Mouse (Mus musculus): Measurements from ENCODE around the gene Anks1. TPM values are rescaled to one million over a fixed set of nuclear protein-coding genes. Genes with fewer than 3 reads are reported as not detected.
A peak's percentile ranks its signal among the peaks of the same experiment; 100 is the strongest.

Gene Anks1
- polyA plus RNA-seq, 1 experiment from 2014 or later = 16.5 TPM

DNA sequence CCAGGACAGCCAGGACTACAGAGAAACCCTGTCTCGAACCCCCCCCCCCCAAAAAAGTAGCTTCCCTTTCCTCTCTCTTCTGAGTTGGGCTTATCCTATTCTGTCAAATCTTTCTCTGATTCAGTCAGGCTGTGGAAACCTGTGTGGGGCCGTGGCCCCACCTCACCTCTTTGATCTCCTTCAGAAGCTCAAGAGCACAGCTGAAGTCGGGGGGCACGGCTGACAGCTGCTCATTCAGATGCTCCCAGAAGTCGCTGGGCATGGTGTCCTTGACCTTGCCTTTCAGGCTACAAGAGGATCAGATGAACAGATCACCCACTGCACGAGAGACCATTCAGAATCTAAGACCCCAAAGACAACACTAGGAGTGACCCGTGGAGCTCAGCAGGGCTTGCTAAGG is 165.4 kb downstream of the Anks1 start:
- H3K4me1 ChIP-seq = peaks cover under 1% of the 10 kb centered on the region; the same call in 1 of the 2 replicates
- 68% methylated on average over 7 of the region's 7 CpGs for WGBS
- H3K27me3 ChIP-seq = no peaks in the 10 kb centered on the region
- H3K4me3 ChIP-seq = no peak overlapping the region
- H3K9ac ChIP-seq = no peak overlapping the region
- no peak overlapping the region for H3K27ac ChIP-seq
- H3K9me3 ChIP-seq = no peaks in the 10 kb centered on the region
- no peaks in the 10 kb centered on the region for H3K36me3 ChIP-seq
- no peak for ATAC-seq (ENCODE audit: low FRiP score, low read depth)
- H3K4me2 ChIP-seq (replicated peaks) = no peak overlapping the region

DNA sequence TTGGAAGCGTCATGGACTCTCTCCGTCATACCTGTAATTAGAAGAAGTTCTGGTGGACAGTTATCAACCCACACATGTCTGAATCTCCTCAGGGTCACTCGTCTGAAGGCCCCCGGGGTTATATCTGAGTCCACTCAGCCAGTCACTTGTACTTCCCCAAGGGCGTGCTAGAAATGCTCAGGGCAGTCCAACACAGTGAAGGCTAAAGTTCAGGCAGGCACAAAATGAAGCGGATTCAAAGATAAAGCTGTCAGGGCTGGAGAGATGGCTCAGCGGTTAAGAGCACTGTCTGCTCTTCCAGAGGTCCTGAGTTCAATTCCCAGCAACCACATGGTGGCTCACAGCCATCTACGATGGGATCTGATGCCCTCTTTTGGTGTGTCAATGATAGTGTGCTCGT is 168.9 kb downstream of the Anks1 start:
- H3K9ac ChIP-seq = no peak overlapping the region
- H3K36me3 ChIP-seq = no peaks in the 10 kb centered on the region
- no peak overlapping the region for H3K27ac ChIP-seq
- no peak for ATAC-seq (ENCODE audit: low FRiP score, low read depth)
- H3K4me1 ChIP-seq = no peaks in the 10 kb centered on the region; the same call in 1 of the 2 replicates
- no peak overlapping the region for H3K4me2 ChIP-seq (replicated peaks)
- no peaks in the 10 kb centered on the region for H3K9me3 ChIP-seq
- H3K4me3 ChIP-seq = no peak overlapping the region
- 84% methylated on average over 9 of the region's 9 CpGs for WGBS
- no peaks in the 10 kb centered on the region for H3K27me3 ChIP-seq

DNA sequence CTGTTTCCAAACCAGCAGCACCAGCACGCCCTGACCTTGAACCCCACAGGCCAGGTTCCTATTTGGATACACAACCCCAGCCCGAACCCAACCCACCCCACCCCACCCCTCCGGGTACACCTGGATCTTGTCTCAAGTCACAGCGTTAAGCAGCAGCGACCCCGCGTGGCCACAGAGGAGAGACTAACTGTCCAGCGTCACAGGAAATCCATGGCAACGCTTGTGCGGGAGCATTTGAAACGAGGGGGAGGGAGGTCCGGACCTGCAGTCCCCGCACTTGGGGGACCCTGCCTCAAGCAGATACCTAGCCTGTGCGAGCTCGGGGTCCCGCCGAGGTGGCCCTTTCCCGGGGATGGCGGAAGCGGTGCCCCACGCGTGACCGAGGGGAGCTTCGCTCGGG is 170.5 kb downstream of the Anks1 start:
- Histone ChIP-seq H3K36me3 (no peaks in the 10 kb centered on the region), H3K4me1 (peaks cover under 1% of the 10 kb centered on the region; the same call in 1 of the 2 replicates), H3K9me3 (no peaks in the 10 kb centered on the region), H3K9ac (peak overlapping the region; percentile 75), H3K27me3 (no peaks in the 10 kb centered on the region), H3K27ac (no peak overlapping the region), H3K4me2 (replicated peaks) (peak overlapping the region; percentile 99), H3K4me3 (peak overlapping the region; percentile 66)
- peak; percentile 62 for ATAC-seq (ENCODE audit: low FRiP score, low read depth)
- under 1% methylated on average over 17 of the region's 25 CpGs for WGBS

DNA sequence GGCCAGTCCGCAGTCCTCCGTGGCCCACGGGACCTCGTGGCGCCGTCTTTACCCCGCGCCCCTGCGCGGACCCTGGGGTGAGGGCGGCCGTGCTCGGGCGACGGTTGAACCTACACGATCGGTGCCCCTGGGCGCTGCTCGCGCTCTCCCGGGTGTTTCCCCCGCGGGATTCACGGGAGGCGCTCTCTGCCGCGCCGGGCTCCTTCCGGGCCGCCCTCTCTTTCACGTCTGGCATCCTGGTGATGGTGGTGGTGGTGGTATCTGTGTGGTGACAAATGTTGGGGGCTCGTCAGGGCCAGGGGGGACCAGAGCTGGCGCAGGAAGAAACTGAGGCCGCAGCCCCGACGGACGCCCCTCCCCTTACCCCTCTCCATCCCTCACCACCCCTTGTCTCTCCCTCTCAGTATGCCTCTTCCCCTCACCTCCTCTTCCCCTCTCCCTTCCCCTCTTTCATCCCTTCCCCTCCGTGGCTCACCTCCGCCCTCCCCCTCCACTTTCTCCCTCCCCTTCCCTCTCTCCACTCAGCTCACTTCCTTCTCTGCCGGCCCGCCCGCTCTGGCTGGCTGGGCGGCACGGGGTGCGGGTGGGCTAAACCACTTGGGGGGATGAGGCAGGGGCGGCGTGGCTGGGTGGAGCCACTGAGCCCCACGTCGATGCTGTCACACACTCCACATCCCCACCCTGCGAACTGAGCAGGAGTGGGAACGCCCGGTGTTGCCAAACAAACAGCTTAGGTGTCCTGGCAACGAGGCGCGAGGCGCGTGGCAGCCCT is 171.1 kb downstream of the Anks1 start, which contains the start of gene Tcp11:
Tcp11 (minus strand) TSS at position 595 of the 772 bp plus-strand sequence.
- 1% methylated on average over 53 of the region's 57 CpGs for WGBS
- Histone ChIP-seq H3K9me3 (no peaks in the 10 kb centered on the region), H3K4me1 (peaks cover 5% of the 10 kb centered on the region; the same call in 1 of the 2 replicates), H3K4me2 (replicated peaks) (peak within 1 kb of the TSS; percentile 99), H3K9ac (peak within 1 kb of the TSS; percentile 75), H3K4me3 (peak within 1 kb of the TSS; percentile 66), H3K27me3 (no peaks in the 10 kb centered on the region), H3K27ac (no peak within 1 kb of the TSS), H3K36me3 (no peaks in the 10 kb centered on the region)
- peak; percentile 82 for ATAC-seq (ENCODE audit: low FRiP score, low read depth)

DNA sequence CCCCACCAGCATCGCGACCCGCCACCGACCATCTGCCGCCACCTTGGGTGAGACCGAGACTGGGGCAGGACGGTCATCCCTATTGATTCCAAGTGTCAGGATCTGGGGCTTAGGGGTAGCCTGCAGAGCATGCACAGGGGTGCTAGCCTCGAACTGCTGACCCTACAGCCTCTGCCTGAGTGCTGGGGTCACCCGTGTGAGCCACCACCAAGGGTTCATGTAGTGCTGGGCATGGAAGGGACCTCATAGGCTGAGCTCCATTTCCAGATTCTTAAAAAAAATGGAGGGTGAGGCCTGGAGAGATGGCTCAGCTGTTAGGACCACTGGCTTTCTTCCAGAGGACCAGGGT is 171.7 kb downstream of the Anks1 start:
- 14% methylated on average over 9 of the region's 9 CpGs for whole genome bisulfite sequencing
- peak overlapping the region; percentile 25; the same call in 1 of the 2 replicates for H3K9ac ChIP-seq

DNA sequence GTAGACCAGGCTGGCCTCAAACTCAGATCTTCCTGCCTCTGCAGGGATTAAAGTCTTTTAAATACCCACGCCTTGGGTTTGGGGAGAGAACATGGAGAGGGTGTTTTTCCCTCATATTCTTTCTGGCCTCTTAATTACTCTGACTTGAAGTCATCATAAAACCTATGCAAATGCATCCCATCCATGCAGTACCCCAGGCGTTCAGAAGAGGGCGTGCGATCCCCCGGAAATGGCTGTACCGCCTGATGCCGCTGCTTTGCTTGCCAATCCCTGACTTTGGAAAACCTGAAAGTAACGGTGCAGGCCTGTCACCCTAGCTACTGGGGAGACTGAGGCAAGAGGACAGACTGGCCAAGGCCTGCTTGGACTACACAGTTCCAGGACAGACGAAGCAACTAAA is 172.3 kb downstream of the Anks1 start:
- H3K27ac ChIP-seq = no peak overlapping the region
- peaks cover 8% of the 10 kb centered on the region; the same call in 1 of the 2 replicates for H3K4me1 ChIP-seq
- H3K4me2 ChIP-seq (replicated peaks) = no peak overlapping the region
- no peaks in the 10 kb centered on the region for H3K27me3 ChIP-seq
- 55% methylated on average over 9 of the region's 9 CpGs for WGBS
- H3K9me3 ChIP-seq = no peaks in the 10 kb centered on the region
- no peak overlapping the region for H3K9ac ChIP-seq
- H3K4me3 ChIP-seq = no peak overlapping the region
- H3K36me3 ChIP-seq = no peaks in the 10 kb centered on the region
- no peak for ATAC-seq (ENCODE audit: low FRiP score, low read depth)

More for the DNA sequence above, 171.7 kb downstream of the Anks1 start:
- H3K27ac ChIP-seq = no peak overlapping the region
- H3K4me3 ChIP-seq = peak overlapping the region; percentile 66
- 0 out of 2 replicates have a peak, but pooled peaks have one; percentile 12 for ATAC-seq (ENCODE audit: low FRiP score, low read depth)
- H3K9me3 ChIP-seq = no peaks in the 10 kb centered on the region
- H3K4me1 ChIP-seq = peaks cover 8% of the 10 kb centered on the region; the same call in 1 of the 2 replicates
- peak overlapping the region; percentile 99 for H3K4me2 ChIP-seq (replicated peaks)
- H3K27me3 ChIP-seq = no peaks in the 10 kb centered on the region
- H3K36me3 ChIP-seq = no peaks in the 10 kb centered on the region

DNA sequence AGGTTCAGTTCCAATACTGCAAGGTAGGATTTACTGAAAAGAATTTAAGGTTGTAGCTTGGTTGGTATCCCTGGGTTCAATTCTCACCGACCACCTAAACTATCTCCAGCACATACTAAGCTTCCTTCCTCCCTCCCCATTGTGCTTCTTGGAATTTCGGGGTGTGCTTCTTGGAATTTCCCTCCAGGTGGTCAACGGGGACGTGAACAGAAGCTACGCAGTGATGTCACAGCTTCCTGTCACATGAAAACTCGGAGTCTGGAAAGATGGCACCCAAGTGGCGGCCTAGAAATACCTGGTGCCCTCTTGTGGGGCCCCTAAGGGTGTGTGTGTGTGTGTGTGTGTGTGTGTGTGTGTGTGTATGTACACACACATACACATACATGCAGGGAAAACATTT is 172.8 kb downstream of the Anks1 start:
- Histone ChIP-seq H3K27ac (no peak overlapping the region), H3K27me3 (no peaks in the 10 kb centered on the region), H3K4me2 (replicated peaks) (no peak overlapping the region), H3K4me3 (no peak overlapping the region), H3K36me3 (no peaks in the 10 kb centered on the region), H3K9me3 (no peaks in the 10 kb centered on the region), H3K4me1 (peaks cover 8% of the 10 kb centered on the region; the same call in 1 of the 2 replicates), H3K9ac (no peak overlapping the region)
- 90% methylated on average over 7 of the region's 7 CpGs for WGBS
- ATAC-seq (ENCODE audit: low FRiP score, low read depth) = no peak

DNA sequence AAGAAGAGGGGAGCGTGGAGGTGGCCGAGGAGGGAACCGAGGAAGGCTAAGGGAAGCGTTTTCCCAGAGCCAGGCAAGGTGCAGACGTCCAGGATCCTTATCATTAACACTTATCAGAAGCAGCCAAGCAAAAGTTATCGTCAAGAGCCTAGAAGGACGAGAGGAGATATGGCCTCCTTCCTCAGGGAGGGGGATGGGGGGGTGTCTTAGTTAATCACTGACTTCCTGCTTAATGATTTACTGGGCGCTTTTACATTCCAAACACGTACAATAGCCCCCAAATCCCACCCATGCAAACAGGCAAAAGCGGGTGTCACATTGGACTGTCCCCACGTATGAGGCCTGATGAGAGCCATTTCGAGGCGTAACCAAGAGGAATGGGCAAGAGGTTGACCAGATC is 173.8 kb downstream of the Anks1 start:
- Histone ChIP-seq H3K36me3 (no peaks in the 10 kb centered on the region), H3K4me3 (no peak overlapping the region), H3K4me2 (replicated peaks) (no peak overlapping the region), H3K9me3 (no peaks in the 10 kb centered on the region), H3K9ac (no peak overlapping the region), H3K27me3 (no peaks in the 10 kb centered on the region), H3K27ac (no peak overlapping the region), H3K4me1 (peaks cover 13% of the 10 kb centered on the region; the same call in 1 of the 2 replicates)
- no peak for ATAC-seq (ENCODE audit: low FRiP score, low read depth)
- 66% methylated on average over 13 of the region's 13 CpGs for WGBS

DNA sequence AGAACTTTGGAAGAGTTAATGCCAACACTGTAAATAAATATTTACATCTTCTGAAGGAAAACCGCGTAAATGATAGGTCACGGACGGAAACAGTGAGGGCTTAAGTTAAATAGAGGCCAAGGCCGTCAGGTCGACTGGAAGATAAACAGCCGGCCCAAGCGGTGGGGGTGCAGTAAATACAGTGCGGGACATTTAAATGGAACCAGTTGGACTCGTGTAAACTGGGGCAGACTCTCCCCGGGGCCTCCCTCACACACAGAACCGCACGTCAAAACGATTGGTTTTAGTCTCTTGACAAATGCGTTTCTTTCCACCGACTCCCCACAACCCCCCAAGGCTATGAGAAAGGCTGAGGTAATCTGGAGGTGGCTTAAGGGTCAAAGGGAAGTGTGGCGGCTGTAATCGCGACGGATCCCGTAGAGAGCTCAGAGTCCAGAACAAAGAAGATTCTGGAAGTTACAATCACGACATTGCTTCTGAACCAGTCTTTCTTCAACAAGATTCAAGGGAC is 175.3 kb downstream of the Anks1 start:
- Histone ChIP-seq H3K27me3 (no peaks in the 10 kb centered on the region), H3K9ac (peak overlapping the region; percentile 32; the same call in 1 of the 2 replicates), H3K4me1 (peaks cover 13% of the 10 kb centered on the region; the same call in 1 of the 2 replicates), H3K36me3 (no peaks in the 10 kb centered on the region), H3K9me3 (no peaks in the 10 kb centered on the region), H3K27ac (no peak overlapping the region), H3K4me3 (no peak overlapping the region), H3K4me2 (replicated peaks) (no peak overlapping the region)
- 18% methylated on average over 22 of the region's 22 CpGs for WGBS
- no peak for ATAC-seq (ENCODE audit: low FRiP score, low read depth)

DNA sequence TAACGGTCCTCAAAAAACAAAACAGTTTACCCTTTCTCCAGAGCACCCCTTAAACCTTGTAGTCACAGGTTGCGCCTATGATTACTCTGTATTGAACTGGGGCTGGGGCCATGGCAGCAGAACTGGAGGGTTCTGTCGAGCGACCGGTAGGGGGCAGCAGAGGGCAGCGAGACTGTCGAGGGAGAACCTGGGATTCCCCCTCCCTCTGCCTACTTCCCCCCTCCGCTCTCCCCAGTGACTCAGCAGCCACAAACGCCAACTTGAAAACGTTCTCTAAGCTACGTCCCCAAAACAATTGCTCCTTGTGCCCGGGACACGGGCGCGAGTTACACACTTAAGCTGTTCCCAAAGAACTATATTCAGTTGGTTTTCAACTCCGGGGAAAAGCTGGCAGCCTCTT is 175.9 kb downstream of the Anks1 start:
- Histone ChIP-seq H3K4me1 (peaks cover 13% of the 10 kb centered on the region; the same call in 1 of the 2 replicates), H3K9me3 (no peaks in the 10 kb centered on the region), H3K4me2 (replicated peaks) (peak overlapping the region; percentile 54), H3K9ac (peak overlapping the region; percentile 32; the same call in 1 of the 2 replicates), H3K27me3 (no peaks in the 10 kb centered on the region), H3K4me3 (peak overlapping the region; percentile 15; the same call in 1 of the 2 replicates), H3K36me3 (no peaks in the 10 kb centered on the region), H3K27ac (no peak overlapping the region)
- 3% methylated on average over 16 of the region's 16 CpGs for WGBS
- peak; percentile 35 for ATAC-seq (ENCODE audit: low FRiP score, low read depth)

DNA sequence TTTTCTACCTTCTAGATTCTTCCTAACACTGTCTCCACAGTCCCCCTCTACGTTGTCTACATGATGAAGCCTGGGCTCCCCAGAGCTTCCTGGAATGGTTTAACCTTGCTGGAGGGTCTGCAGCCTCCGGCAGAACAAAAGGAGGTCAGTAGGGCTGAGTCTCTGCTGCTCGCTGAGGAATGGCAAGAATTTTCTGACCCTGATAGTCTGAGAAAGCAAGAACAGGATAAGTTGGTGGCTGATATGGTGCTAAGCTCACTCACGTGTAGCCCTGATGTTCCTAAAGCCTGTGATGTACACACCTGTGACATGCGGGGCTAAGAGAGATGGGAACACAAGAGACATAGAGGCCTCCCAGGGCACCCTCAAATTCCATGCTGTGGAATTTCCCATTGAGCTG is 178.3 kb downstream of the Anks1 start:
- no peak overlapping the region for H3K9ac ChIP-seq
- no peaks in the 10 kb centered on the region for H3K27me3 ChIP-seq
- H3K4me2 ChIP-seq (replicated peaks) = no peak overlapping the region
- H3K36me3 ChIP-seq = no peaks in the 10 kb centered on the region
- peaks cover 13% of the 10 kb centered on the region; the same call in 1 of the 2 replicates for H3K4me1 ChIP-seq
- H3K27ac ChIP-seq = peak overlapping the region; percentile 39; the same call in 1 of the 2 replicates
- no peaks in the 10 kb centered on the region for H3K9me3 ChIP-seq
- no peak overlapping the region for H3K4me3 ChIP-seq
- no peak for ATAC-seq (ENCODE audit: low FRiP score, low read depth)
- WGBS = 36% methylated on average over 5 of the region's 5 CpGs

DNA sequence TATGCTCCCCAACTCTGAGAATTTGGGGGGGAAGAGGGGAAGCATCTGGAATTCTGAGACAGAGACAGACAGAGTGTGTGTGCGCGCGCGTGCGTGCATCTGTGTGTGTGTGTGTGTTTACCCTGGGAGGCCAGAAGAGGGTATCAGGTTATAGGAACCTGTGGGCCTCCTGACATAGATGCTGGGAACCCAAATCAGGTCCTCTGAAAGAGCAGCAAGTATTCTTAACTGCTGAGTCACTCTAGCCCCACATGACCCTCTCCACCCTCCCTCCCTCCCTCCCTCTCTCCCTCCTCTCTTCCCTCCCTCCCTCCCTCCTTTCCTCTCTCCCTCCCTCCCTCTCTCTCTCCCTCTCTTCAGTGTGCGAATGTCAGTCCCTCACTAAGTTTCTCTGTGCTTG is 179.6 kb downstream of the Anks1 start:
- 92% methylated on average over 6 of the region's 6 CpGs for WGBS
- Histone ChIP-seq H3K27ac (no peak overlapping the region), H3K9me3 (peaks cover under 1% of the 10 kb centered on the region), H3K27me3 (no peaks in the 10 kb centered on the region), H3K4me2 (replicated peaks) (no peak overlapping the region), H3K4me1 (peaks cover 13% of the 10 kb centered on the region; the same call in 1 of the 2 replicates), H3K36me3 (no peaks in the 10 kb centered on the region), H3K4me3 (no peak overlapping the region), H3K9ac (no peak overlapping the region)
- ATAC-seq (ENCODE audit: low FRiP score, low read depth) = no peak

Data from limb, embryonic 13.5 days (tissue).